Mouse (Mus musculus): Measurements from ENCODE around the gene 2610042L04Rik. TPM values are rescaled to one million over a fixed set of nuclear protein-coding genes. Genes with fewer than 3 reads are reported as not detected.

2610042L04Rik gene
- polyA plus RNA-seq (2014; fragmentation: Illumina TruSeq; extraction: RNeasy Lipid Tissue Mini Kit (QIAGEN cat#74804); ENCODE audit: low replicate concordance) = 0.63 TPM

DNA sequence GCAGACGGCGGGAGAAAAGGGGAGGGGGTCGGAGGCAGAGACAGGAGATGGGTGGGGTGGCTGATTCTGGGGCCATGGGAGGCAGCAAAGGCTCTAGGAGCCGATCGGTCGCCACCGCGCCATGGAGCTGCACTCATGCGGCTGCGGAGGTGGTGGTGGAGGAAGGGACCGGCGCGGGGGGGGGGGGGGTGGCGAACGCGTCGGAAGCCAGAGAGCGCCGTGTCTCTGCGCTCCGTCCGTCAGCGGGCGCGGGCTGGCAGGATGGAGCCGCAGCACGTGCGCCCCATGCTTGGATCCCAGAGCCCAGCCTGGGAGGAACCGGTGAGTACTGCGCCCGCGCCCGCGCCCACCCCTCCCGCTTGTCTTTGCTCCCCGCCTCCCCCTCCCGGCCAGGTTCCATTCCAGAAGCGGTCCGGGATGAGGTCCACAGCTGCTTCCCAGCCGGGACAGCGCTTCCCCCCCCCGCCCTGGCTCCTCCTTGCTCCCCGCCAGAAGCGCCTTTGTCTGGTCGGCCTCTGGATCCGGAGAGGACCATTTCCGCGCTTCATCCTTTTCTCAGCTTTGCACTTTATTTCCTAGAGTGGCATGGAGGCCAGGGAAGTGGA, at the start of gene 2610042L04Rik:
2610042L04Rik (plus strand) TSS at position 288 of the 605 bp plus-strand sequence.

GRCm38 (mm10) chr14:4316983-4317382, 17.6 kb upstream of the 2610042L04Rik start, which contains the start of gene Gm3149:
Gm3149 (plus strand) TSS chr14:4317283.

GRCm38 (mm10) chr14:4397226-4397625, 62.7 kb downstream of the 2610042L04Rik start, which contains the start of gene Gm3159:
Gm3159 (plus strand) TSS chr14:4397526.

Other genes with a start within 250 kb of the 2610042L04Rik start
- 0.45 TPM for gene Gm8108, start 224.2 kb upstream of the 2610042L04Rik start, polyA plus RNA-seq (2014; fragmentation: Illumina TruSeq; extraction: RNeasy Lipid Tissue Mini Kit (QIAGEN cat#74804); ENCODE audit: low replicate concordance)
- not detected for gene Gm3127, start 169.7 kb upstream of the 2610042L04Rik start, polyA plus RNA-seq (2014; fragmentation: Illumina TruSeq; extraction: RNeasy Lipid Tissue Mini Kit (QIAGEN cat#74804); ENCODE audit: low replicate concordance)
- not detected for gene Gm2974, start 152.2 kb upstream of the 2610042L04Rik start, polyA plus RNA-seq (2014; fragmentation: Illumina TruSeq; extraction: RNeasy Lipid Tissue Mini Kit (QIAGEN cat#74804); ENCODE audit: low replicate concordance)
- not detected for gene Gm3138, start 85.1 kb upstream of the 2610042L04Rik start, polyA plus RNA-seq (2014; fragmentation: Illumina TruSeq; extraction: RNeasy Lipid Tissue Mini Kit (QIAGEN cat#74804); ENCODE audit: low replicate concordance)
- gene Gm3149, start 17.5 kb upstream of the 2610042L04Rik start, polyA plus RNA-seq (2014; fragmentation: Illumina TruSeq; extraction: RNeasy Lipid Tissue Mini Kit (QIAGEN cat#74804); ENCODE audit: low replicate concordance) = not detected
- gene Gm3159, start 62.8 kb downstream of the 2610042L04Rik start, polyA plus RNA-seq (2014; fragmentation: Illumina TruSeq; extraction: RNeasy Lipid Tissue Mini Kit (QIAGEN cat#74804); ENCODE audit: low replicate concordance) = not detected
- gene Gm3164, start 80.7 kb downstream of the 2610042L04Rik start, polyA plus RNA-seq (2014; fragmentation: Illumina TruSeq; extraction: RNeasy Lipid Tissue Mini Kit (QIAGEN cat#74804); ENCODE audit: low replicate concordance) = 0.26 TPM
- 2.0 TPM for gene Gm3173, start 96.2 kb downstream of the 2610042L04Rik start, polyA plus RNA-seq (2014; fragmentation: Illumina TruSeq; extraction: RNeasy Lipid Tissue Mini Kit (QIAGEN cat#74804); ENCODE audit: low replicate concordance)
- not detected for gene Gm3182, start 147.0 kb downstream of the 2610042L04Rik start, polyA plus RNA-seq (2014; fragmentation: Illumina TruSeq; extraction: RNeasy Lipid Tissue Mini Kit (QIAGEN cat#74804); ENCODE audit: low replicate concordance)
- not detected for gene Gm3047, start 220.6 kb downstream of the 2610042L04Rik start, polyA plus RNA-seq (2014; fragmentation: Illumina TruSeq; extraction: RNeasy Lipid Tissue Mini Kit (QIAGEN cat#74804); ENCODE audit: low replicate concordance)

All from small intestine, adult 10 weeks (tissue).